Mouse (Mus musculus): ENCODE data around the gene Rab5a.
A peak's percentile ranks its signal among the peaks of the same experiment; 100 is the strongest.

Rab5a gene

DNA sequence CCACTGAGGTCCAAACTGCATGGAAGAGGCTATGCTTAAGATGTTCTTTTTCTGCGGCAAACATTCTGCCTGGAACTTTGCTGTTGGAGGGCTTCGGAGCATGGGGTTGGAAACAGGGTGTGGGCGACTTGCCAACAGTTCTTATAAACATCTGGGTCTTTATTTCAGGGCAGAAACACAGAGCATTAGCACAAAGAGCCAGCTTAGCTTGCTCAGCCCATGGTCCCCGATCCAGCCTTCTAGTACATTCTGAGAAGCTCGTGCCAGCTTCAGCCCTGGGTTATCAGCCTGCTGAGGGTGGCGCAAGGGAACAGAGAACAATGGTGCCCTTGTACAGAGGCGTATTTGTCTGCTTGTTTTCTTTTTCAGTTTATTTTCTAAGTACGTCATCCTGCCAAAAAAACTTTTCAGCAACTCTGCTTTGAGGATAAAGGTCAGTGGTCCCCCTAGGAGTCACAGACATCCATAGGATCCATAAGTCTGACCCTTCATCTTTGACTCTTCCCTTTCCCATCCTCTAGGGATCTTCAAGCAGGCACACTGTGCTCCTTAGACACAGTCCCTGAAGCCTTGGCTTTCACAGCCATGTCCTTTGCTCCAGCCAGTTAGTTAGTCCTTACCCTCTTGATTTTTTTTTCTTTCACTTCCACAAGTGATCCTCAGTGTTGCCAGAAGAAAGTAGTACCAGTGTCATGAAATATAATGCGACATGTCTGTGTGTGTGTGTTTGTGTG is 64.7 kb downstream of the Rab5a start:
- peak; percentile 91 for ATAC-seq (ENCODE audit: low TSS enrichment)

- no peak for ATAC-seq (ENCODE audit: low TSS enrichment)
These were observed 72.6 kb downstream of the Rab5a start for GRCm38 (mm10) chr17:53551306-53552299.

- ATAC-seq (ENCODE audit: low TSS enrichment) = no peak
These were observed 75.1 kb downstream of the Rab5a start for GRCm38 (mm10) chr17:53554088-53554487.

DNA sequence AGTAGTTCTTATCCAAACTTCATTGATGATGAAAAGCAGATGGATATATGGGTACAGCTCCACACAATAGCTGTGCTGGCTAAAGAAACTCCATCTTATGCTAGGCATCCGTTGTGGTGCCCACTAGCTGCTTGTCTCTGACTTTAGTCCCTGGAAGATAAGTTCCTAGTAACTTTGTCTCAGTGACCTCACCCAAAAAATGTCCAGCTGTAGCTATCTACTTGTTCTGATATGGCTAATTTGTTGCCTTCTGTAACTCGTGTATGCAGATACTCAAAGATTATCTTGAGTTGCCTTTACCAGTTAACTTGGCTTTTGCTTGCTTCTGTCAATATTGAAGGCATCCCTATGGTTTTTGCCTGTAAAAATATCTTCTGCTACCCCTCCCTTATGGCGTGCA is 75.8 kb downstream of the Rab5a start:
- no peak for ATAC-seq (ENCODE audit: low TSS enrichment)

Data from frontal cortex, adult (tissue).